Mouse (Mus musculus) 416B (cell line): ENCODE results near the gene Stard13.

ENCODE experiments used
- DNase-seq: peaks from one replicate; pipeline ENCODE4 v3.0.0; 2011; ENCODE audit warnings: low read depth

Gene Stard13

DNA sequence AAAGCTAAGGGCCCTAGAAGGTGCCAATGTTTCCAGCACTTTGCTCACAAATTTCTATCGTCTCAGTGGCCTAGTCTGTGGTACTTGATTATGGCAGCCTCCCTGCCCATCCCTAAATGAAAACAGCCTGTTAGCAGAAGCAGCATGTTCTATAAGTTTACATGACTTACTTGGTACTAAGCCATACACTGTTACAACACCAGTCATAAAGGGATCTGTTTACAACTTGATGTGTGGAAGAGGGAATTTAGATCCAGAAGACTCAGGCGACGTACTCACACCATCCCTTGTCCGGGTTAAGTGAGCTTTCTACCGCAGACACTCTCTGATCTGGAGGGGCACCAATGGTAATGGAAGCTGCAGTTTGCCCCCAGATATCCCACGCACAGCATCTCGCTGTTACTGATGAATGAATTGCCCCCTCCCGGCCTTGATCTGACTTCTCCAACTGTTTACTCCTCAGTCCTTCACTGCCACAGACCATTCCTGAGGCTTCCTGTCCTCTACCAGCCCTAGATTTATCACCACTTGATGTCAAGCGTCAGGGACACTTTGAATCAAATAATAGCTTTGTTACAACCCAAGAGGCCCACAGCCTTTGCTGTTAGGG lies 53.4 kb downstream of the Stard13 start:
- no peak for DNase-seq

DNA sequence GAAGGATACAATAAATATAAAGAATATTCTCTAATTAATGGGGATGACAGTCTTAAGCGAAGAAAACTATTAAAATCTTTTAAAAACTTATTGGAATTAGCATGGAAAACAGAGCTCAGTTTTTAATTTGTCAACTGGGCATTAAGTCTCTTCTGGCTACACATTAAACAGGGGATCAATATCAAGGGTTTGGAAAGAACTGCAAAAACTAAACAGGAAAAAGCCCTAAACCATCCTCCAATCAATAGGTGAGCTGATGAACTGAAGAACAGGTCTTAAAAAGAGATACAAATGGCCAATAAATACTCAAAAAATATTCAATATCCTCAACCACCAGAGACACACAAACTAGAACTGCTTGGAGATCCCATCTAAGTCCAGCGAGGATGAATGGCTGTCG lies 56.5 kb downstream of the Stard13 start:
- DNase-seq, result no peak

DNA sequence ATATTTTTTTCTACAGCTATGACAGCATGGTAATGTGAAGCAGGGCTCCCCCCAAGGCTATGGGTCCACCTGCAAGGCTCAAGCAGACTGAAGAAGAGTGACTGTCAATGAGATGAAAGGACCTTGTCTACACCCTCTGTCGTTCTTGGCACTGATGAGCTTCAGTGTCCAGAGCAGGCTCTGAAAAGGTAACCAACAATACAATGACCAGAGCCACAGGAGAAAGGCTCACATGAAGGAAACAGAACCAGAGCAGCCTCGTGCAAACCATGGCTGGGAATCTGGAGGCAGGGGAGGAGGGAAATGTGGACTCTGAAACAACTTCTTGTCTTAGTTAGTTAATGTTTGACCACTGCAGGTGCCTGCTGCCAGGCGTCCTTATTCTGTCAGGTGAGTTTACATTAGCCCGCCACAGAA lies 57.7 kb downstream of the Stard13 start:
- DNase-seq, result no peak

- DNase-seq, result no peak
Measured at GRCm38 (mm10) chr5:151174485-151175460, 58.9 kb downstream of the Stard13 start.

DNA sequence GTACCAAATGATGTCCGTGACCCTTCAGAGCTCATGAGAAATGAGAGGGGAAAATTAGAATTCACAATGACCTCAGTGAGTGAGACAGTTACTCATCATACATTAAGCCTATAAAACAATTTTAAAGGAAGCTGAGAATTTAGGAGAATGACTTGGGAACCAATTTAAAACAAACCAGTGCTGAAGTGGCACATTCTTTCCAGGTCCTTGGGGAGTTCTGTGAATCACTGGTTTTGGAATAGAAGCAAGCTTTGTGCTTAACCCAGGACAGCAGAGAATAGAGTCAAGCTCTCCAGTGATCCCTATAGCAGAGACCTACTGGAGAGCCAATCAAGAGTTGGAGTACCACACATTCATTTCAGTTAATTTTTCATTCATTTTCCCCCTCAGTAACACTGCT lies 59.9 kb downstream of the Stard13 start:
- DNase-seq, result no peak

DNA sequence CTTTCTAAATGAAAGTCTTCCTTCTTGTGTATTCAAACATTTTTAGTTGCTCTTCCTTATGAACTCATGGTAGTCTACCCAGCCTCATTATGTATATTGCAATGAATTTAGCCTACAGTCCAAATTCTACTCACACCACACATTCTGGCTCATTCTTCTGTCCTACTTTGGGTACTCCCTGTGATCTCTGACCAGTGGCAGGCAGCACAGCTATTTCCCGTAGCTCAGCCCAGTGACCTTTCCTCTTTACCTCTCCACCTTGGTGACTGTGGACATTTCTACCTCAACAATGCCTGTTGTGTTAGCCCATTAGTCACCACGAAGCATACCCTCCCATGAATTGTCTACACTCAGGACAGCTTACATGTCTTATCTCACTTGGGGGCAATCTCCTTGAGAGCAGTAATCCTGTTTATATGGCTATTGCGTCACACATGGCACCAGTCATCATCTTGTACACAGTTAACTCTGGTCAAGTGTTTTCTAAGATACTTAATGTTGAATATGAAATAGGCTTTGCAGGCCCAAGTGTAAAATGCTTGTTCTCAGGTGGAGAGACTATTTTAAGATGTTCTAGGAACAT lies 63.4 kb downstream of the Stard13 start:
- no peak for DNase-seq

DNA sequence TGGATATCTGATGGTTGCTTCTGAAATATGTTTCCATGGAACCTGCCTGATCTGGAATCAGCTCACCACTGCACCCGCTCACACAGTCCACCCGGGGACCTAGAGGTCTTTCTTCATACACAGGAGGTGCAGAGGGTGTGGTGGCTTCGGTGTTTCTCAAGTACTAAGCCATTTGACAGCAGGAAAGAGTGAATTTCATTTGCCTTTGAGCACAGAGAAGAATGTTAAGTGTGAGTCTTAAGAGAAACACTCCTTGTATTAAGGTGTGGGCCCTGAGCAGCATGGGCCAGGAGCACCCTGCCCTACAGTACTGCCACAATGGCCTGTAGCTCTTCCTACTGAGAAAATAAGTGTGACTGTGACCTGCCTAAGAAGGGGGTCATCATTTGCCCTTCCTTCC lies 65.4 kb downstream of the Stard13 start:
- DNase-seq, result no peak

DNA sequence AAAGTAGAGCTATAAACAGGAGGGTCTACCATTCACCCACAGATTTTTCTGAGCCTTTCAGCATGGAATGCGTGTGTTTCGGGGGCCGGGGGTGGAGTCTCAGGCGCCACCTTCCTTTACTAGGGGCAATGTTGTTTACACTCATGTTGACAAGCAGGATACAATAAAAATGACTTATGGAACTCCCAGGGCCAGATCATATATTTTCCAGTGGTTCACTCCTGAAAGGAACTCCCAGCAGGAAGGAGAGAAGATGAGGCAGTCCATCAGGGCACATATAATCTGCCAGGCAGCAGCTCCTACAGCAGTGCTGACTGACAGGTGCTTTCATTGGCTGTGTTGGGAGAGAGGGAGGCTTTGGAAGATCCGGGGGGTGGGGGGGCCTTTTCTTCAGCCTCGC lies 66.0 kb downstream of the Stard13 start:
- DNase-seq, result no peak

DNA sequence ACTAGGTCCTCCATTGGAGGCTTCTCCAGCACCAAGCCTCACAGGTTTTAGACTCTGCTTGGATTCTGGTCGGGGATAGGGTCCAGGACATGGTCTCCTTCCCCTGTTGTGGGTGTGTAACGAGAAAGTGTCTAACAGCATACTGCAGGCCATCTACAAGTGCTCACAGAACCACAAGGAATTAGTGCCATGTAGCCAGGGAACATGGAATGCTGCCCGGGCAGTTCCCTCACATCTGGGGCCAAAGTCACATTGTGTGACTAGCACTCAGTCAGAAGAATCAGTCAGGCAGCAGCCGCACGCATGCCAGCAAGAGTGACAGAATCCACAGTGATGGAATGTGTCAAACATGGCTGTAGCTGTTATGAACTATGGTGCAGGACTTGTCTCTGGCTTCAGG lies 67.4 kb downstream of the Stard13 start:
- no peak for DNase-seq

- DNase-seq, result no peak
Measured at GRCm38 (mm10) chr5:151165381-151166016, 68.1 kb downstream of the Stard13 start.

- no peak for DNase-seq
Measured at GRCm38 (mm10) chr5:151164815-151165214, 68.8 kb downstream of the Stard13 start.

DNA sequence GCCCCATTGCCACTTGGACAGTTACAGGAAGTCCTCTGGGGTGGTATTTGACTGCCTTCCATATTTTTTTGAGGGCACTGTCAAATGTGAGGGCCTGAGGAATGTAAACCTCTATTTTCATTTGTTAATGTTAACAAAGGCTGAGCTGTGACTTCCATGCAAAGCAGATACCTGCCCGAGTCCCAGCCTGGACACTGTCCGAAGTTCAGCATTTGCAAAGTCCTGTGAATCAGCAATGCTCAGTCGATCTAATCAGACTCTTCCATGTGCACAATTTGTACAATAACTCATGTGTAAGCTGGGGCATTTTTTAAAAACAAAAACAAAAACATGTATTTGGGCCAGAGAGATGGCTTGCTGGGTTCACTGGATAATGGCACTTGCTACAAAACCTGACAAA lies 71.0 kb downstream of the Stard13 start:
- DNase-seq, result no peak

GRCm38 (mm10) chr5:151155247-151155646 lies 78.4 kb downstream of the Stard13 start:
- no peak for DNase-seq

DNA sequence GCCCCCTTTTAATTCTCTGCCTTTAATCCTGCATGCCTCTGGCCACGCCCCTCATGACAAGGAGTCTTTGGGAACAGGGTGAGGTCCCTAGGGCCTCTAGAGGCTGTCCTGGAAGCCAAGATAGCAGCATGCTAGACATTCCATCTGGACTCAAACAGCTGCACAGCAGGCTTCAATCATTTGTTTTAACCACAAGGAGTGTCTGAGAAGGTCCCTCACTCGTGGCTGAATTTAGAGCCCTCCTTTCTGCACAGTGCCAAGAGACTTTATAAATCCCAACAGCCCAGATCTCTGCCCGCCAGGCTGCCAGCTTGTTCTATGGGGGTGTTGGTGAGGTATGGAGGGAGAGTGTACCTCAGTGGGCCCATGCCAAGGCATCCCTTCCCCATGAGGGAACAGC lies 78.9 kb downstream of the Stard13 start:
- no peak for DNase-seq

- DNase-seq, result no peak
Measured at GRCm38 (mm10) chr5:151154030-151154429, 79.6 kb downstream of the Stard13 start.

DNA sequence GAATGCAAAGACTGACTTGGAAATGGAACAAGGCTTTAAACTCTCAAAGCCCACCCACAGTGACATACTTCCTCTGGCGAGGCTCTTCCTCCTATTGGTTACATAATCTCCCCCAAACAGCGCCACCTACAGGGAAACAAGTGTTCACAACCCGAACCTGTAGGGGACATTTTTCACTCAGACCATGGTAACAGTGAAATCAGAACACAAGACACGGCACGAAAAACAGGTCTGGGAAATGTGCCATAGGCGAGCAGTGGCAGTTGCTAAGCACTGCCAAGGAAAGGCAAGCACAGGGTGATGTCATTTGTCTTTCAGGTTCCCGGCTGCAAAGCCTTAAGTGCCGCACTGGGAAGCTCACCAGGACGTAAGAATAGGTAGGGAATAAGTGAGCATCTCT lies 82.1 kb downstream of the Stard13 start:
- no peak for DNase-seq

GRCm38 (mm10) chr5:151149509-151149908 lies 84.1 kb downstream of the Stard13 start:
- no peak for DNase-seq

DNA sequence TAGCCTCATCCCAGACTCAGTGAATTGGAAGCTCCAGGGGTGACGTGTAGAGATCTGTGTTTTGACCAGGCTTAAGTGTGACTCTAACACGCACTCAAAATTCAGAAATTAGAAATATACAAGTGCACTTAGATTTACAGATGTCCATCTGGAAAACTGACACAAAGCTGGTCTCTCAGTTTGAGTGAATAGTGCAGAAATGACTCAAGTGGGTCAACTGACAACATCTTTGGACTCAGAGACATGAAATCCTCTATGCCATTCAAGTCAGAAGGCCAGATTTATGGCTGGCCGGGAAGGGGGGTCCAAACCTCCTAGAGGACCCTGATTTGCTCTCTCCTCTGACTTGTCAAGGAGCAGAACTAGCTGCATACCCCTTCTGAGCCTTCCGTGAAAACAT lies 85.6 kb downstream of the Stard13 start:
- no peak for DNase-seq

- no peak for DNase-seq
Measured at GRCm38 (mm10) chr5:151145807-151146206, 87.8 kb downstream of the Stard13 start.

GRCm38 (mm10) chr5:151143955-151144354 lies 89.7 kb downstream of the Stard13 start:
- DNase-seq, result no peak

DNA sequence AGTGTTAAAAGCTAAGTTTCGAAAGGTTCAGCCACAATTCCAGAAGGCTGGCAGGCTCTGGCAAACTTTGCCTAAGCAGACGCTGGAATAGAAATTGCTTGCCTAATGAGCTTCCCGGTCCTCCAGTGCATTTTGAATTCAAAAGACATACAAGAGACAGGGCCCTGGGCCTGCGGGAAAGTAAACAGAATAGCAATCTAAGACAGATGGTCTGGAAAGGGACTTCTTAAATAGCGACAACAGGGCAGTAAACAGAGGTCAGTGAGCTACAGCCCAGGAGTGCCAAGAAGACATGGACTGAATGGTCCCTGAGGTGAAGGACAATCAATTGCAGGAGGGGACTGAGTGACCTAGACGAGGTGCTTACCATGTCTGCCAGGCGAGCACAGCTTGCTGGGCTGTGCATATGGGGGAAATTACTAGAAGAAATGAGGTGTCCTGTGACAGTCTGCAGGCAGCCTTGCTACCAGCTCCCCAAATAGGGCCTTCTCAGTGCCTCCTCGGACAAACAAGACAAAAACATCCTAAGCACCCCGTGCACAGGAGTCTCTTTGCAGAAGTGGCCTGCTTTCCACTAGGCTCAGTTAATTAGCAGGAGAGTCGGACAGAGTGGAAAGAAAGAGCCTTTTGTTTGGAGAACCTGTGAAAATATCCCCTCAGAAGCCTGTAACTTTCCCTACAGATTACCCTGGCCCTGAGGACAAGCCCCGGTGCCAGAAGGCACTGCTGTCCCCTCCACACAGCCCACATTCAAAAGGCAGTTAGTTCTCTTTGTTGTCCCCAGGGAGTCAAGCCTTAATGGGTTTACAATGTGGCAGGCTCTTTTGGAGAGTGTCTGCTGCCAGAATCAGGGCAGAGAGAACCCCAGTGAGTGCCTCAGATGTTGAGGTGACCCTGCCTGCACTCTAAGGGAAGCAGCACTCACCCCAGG lies 90.7 kb downstream of the Stard13 start:
- DNase-seq, result no peak
